Mouse (Mus musculus): ENCODE data around the gene Rusc2.

Rusc2 gene

GRCm38 (mm10) chr4:43384541-43384940, 2.8 kb downstream of the Rusc2 start:
- DNase-seq = no peak

- DNase-seq = no peak
These were observed 5.2 kb downstream of the Rusc2 start for GRCm38 (mm10) chr4:43386932-43387331.

GRCm38 (mm10) chr4:43389390-43389789, 7.6 kb downstream of the Rusc2 start:
- no peak for DNase-seq

- DNase-seq = no peak
These were observed 8.2 kb downstream of the Rusc2 start for GRCm38 (mm10) chr4:43389845-43390440.

- no peak for DNase-seq
These were observed 9.8 kb downstream of the Rusc2 start for GRCm38 (mm10) chr4:43391521-43392050.

- peak; percentile 86 for DNase-seq
These were observed 12.6 kb downstream of the Rusc2 start for GRCm38 (mm10) chr4:43394345-43394891.

- DNase-seq = no peak
These were observed 13.4 kb downstream of the Rusc2 start for GRCm38 (mm10) chr4:43395147-43395546.

GRCm38 (mm10) chr4:43395836-43396235, 14.1 kb downstream of the Rusc2 start:
- DNase-seq = no peak

GRCm38 (mm10) chr4:43396381-43396780, 14.6 kb downstream of the Rusc2 start:
- no peak for DNase-seq

- no peak for DNase-seq
These were observed 16.2 kb downstream of the Rusc2 start for GRCm38 (mm10) chr4:43398014-43398413.

GRCm38 (mm10) chr4:43398829-43399331, 17.1 kb downstream of the Rusc2 start:
- peak; percentile 71 for DNase-seq

GRCm38 (mm10) chr4:43399391-43400131, 17.8 kb downstream of the Rusc2 start:
- peak; percentile 23 for DNase-seq

- DNase-seq = peak; percentile 69
These were observed 19.2 kb downstream of the Rusc2 start for GRCm38 (mm10) chr4:43400976-43401375.

- no peak for DNase-seq
These were observed 19.7 kb downstream of the Rusc2 start for GRCm38 (mm10) chr4:43401486-43401885.

GRCm38 (mm10) chr4:43402212-43402611, 20.4 kb downstream of the Rusc2 start:
- peak; percentile 30 for DNase-seq

GRCm38 (mm10) chr4:43404697-43405096, 22.9 kb downstream of the Rusc2 start:
- no peak for DNase-seq

GRCm38 (mm10) chr4:43406162-43406971, 24.6 kb downstream of the Rusc2 start:
- peak; percentile 92 for DNase-seq

- no peak for DNase-seq
These were observed 25.5 kb downstream of the Rusc2 start for GRCm38 (mm10) chr4:43407071-43407920.

- DNase-seq = peak; percentile 8
These were observed 33.0 kb downstream of the Rusc2 start for GRCm38 (mm10) chr4:43414761-43415160.

- peak; percentile 20 for DNase-seq
These were observed 33.7 kb downstream of the Rusc2 start for GRCm38 (mm10) chr4:43415221-43416070.

- peak; percentile 11 for DNase-seq
These were observed 34.3 kb downstream of the Rusc2 start for GRCm38 (mm10) chr4:43416071-43416490.
